Mouse (Mus musculus): ENCODE measurements around the gene Zpr1.
A peak's percentile ranks its signal among the peaks of the same experiment; 100 is the strongest.

Gene Zpr1

GRCm38 (mm10) chr9:46272677-46273454 lies at the start of gene Zpr1:
TSS of gene Zpr1 (plus strand) at chr9:46273064.
- peak; percentile 89 for DNase-seq (ENCODE audit: inconsistent ontology term)

DNA sequence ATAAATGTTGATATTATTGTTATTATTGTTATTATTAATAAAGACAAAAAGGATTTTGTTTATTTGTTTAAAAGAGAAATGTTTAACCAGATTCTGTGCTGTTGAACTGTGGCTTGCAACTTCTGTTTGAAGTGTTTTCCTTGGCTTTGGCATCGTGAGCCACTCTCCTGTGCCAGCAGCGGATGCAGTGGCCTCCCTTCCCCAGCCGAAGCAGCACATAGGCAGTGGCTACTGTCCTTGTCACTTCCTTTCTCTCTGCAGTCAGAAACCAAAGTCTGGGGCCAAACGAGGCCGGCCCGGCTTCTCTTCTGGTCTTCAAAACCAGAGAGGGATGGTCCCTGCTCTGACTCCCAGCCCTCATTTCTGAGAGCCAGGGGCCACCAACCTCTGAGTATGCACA lies 49.8 kb upstream of the Zpr1 start:
- no peak for DNase-seq (ENCODE audit: inconsistent ontology term)

DNA sequence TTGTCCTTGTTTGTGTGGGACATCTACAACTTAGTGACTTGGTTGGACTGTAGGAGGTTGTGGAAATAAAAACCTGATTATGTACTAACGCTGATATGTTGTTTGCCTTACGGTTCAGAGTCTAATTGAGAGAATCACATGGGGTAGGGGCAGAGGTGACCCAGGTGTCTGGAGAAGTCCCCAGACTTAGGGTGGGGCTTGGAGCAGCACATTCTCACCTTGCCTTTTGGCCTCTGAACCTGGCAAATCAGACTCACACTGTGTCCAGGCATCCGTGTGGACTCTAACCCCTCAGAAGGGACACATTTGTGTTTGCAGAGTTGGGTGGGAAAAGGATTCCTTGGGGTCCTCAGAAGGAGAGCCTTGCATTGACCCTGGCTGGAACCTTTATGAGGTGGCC lies 48.8 kb upstream of the Zpr1 start:
- no peak for DNase-seq (ENCODE audit: inconsistent ontology term)

DNA sequence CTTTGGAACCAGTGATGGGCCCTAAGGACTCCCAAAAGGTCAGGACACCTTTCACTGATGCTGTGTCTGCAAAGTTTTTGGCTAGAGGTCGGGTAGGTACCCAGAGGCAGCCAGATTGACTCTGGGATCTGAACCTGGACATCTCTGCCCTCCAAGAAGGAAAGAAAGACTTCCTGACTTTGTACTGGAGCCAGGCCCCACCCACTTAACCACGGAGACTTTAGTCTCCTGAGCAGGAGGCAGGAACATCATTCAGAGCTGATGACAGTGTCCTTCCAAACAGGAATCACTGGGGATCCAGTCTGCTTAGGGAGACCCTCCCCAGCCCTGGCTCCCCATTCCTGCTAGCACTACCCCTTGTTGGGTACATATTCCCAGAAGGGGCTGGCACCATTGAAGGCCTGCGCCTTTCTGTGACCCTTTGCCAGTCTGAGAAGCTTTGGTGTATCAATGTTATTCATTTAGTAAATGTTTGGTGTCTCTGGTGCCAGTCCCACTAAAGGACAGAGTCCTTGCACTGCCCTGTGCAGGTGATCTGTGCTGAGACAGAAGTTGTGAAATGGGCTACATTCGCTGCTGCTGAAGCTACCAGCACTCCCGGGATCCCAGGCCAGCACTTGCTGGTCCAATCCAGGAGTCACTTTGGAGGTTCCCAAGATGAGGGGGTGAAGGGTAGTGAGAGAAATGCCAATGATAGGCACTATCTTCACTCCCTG lies 47.8 kb upstream of the Zpr1 start:
- DNase-seq (ENCODE audit: inconsistent ontology term), result no peak

GRCm38 (mm10) chr9:46227064-46227614 lies 45.7 kb upstream of the Zpr1 start:
- DNase-seq (ENCODE audit: inconsistent ontology term), result no peak

GRCm38 (mm10) chr9:46228491-46228890 lies 44.4 kb upstream of the Zpr1 start, which contains the start of gene Apoa1:
TSS of gene Apoa1 (plus strand) at chr9:46228580.
- no peak for DNase-seq (ENCODE audit: inconsistent ontology term)

DNA sequence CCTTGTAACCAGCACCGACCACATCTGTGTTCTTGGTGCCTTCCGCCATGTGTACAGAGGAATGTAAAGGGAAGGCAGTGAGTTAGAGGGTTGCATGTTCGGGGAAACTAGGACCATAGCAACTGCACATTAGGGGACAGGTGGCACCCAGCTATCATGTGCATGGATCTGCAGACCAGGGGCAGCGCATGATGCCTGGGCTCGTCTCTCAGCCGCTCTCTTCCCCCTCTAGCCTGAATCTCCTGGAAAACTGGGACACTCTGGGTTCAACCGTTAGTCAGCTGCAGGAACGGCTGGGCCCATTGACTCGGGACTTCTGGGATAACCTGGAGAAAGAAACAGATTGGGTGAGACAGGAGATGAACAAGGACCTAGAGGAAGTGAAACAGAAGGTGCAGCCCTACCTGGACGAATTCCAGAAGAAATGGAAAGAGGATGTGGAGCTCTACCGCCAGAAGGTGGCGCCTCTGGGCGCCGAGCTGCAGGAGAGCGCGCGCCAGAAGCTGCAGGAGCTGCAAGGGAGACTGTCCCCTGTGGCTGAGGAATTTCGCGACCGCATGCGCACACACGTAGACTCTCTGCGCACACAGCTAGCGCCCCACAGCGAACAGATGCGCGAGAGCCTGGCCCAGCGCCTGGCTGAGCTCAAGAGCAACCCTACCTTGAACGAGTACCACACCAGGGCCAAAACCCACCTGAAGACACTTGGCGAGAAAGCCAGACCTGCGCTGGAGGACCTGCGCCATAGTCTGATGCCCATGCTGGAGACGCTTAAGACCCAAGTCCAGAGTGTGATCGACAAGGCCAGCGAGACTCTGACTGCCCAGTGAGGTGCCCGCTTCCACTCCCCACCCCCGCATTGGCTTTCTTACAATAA lies 43.1 kb upstream of the Zpr1 start:
- DNase-seq (ENCODE audit: inconsistent ontology term), result peak; percentile 82

DNA sequence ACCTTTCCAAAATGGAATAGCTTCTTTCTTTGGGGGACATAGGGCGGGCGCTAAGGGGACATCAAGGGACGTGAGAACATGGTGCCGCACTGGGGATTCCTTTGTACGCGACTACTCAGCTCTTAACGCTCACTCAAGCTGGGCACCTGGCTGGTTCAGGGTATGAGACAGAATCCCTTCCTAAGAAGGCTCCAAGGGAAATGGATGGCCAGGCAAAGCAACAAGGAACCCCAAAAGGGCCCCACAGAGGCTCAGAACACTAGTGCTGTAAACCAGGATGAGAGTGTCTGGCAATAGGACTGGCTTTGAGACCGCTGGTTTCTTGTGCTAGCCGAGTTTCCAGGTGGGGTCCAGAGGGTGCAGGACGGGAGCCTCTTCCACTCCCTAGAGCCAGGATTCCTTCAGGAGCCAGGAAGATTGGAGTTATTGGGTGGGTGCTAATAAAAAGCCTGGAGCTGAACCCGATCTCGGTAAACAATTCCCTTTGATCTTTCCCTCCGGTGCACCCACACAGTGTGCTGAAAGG lies 42.4 kb upstream of the Zpr1 start:
- DNase-seq (ENCODE audit: inconsistent ontology term), result no peak

GRCm38 (mm10) chr9:46235196-46235595 lies 37.7 kb upstream of the Zpr1 start:
- DNase-seq (ENCODE audit: inconsistent ontology term), result no peak

GRCm38 (mm10) chr9:46235596-46235648 lies 37.4 kb upstream of the Zpr1 start, which contains the start of gene Apoc3:
TSS of gene Apoc3 (minus strand) at chr9:46235636.
- no peak for DNase-seq (ENCODE audit: inconsistent ontology term)

GRCm38 (mm10) chr9:46235649-46236048 lies 37.2 kb upstream of the Zpr1 start:
- no peak for DNase-seq (ENCODE audit: inconsistent ontology term)

GRCm38 (mm10) chr9:46238850-46239249 lies 34.0 kb upstream of the Zpr1 start:
- DNase-seq (ENCODE audit: inconsistent ontology term), result no peak

GRCm38 (mm10) chr9:46240526-46241153 lies 32.2 kb upstream of the Zpr1 start, which contains the start of gene Apoa4:
TSS of gene Apoa4 (plus strand) at chr9:46240696.
- DNase-seq (ENCODE audit: inconsistent ontology term), result no peak

GRCm38 (mm10) chr9:46241818-46242217 lies 31.0 kb upstream of the Zpr1 start:
- DNase-seq (ENCODE audit: inconsistent ontology term), result no peak

DNA sequence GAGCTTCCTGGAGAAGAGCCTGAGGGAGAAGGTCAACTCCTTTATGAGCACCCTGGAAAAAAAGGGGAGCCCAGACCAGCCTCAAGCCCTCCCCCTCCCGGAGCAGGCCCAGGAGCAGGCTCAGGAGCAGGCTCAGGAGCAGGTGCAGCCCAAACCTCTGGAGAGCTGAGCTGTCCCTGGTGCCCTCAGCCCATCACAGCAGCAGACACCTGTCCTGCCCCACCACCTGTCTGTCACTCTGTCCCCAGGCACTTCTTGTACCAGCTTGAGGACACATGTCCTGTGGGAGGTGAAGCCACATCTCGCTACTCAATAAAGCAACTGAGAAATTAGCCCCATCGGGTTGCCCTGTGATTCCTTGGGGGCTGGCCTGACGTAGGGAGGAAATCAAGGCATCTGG lies 29.7 kb upstream of the Zpr1 start:
- no peak for DNase-seq (ENCODE audit: inconsistent ontology term)

GRCm38 (mm10) chr9:46243584-46243983 lies 29.3 kb upstream of the Zpr1 start:
- no peak for DNase-seq (ENCODE audit: inconsistent ontology term)

GRCm38 (mm10) chr9:46246752-46247324 lies 26.0 kb upstream of the Zpr1 start:
- DNase-seq (ENCODE audit: inconsistent ontology term), result peak; percentile 62

DNA sequence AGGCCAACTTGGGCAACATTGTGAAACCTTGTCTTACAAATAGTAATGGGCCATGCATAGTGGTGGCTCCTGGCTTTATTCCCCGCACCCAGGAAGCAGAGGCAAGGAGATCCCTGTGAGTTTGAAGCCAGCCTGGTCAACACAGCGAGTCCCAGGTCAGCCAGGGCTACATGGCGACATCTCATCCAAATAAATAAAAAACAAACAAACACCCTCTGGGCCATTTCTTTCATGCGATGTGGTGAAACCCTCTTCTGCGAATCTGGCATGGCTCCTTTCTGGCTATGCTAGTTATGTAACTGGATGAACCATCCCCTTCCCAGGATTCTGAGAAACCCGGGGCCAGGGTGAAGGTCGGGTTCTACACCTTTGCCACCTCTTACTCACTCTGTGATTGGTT lies 16.7 kb upstream of the Zpr1 start:
- DNase-seq (ENCODE audit: inconsistent ontology term), result no peak

- DNase-seq (ENCODE audit: inconsistent ontology term), result no peak
Measured at GRCm38 (mm10) chr9:46256658-46257385, 16.0 kb upstream of the Zpr1 start.

DNA sequence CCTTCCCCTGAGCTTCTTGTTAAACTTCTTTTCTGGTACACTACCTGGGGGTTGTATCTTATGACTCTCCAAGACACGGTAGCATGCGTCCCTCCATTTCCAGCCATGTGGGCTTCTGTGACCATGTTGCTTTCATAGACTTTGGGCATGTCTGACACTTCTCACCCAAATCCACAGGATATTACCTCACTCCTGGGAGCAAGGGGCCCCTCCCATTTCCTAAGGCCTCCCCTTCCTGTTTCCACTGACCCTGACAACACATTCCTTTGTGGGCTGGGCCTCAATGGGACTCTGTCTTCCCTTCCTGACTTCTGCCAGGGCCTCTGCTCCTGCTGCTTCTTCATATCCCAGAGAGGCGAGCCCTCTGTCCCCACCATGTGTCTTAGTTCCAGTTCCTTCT lies 15.3 kb upstream of the Zpr1 start:
- no peak for DNase-seq (ENCODE audit: inconsistent ontology term)

GRCm38 (mm10) chr9:46259111-46259510 lies 13.8 kb upstream of the Zpr1 start:
- no peak for DNase-seq (ENCODE audit: inconsistent ontology term)

All from Muller cell, postnatal 12 days (primary cell).